Mouse (Mus musculus): Measurements from ENCODE around the gene Rsad1.

DNA sequence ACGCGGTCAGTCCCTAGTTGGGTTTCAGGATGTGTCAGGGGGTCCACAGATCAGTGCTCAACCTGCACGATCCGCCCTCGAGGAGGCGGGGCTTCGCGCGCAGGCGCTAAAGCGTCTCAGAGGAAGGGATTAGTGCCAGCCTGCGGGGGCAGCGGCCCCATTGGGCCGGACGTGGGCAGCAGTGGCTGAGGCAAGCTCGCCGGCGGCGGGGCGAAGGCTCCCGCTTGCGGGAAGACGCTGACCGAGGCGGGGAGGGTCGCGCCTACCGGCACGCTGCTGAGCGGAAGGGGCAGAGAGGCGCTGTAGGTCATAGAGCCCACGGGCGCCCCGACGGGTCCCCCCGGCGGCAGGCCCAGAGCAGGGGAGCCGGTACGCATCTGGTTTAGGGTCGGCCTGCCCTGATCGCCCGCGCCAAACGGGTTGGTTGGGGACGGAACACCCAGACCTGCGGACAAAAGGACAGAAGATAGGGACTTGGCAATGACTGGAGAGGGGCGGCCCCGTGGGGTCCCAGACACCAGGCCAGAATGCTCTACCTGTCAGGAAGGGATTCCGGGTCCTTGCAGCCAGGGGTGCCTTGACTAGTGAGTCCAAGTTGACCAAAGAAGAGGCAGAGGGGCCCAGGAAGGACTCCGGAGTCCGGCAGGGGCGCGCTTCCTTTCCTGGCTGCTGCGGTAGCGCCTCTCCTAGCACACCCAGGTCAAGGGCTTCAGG, 57.9 kb downstream of the Rsad1 start:
- TF ChIP-seq POLR2A (IDR thresholded peaks at IDR 0.05; ENCODE audit: borderline replicate concordance, extremely low read depth, low read depth, low read length) (no peak), CTCF (IDR thresholded peaks at IDR 0.05; ENCODE audit: insufficient read depth, low read length) (no peak)
